Mouse (Mus musculus) liver, embryonic 14.5 days (tissue): ENCODE data around the gene Vamp8.

Experiments used
- CTCF ChIP-seq: IDR thresholded peaks from 2 replicates; pipeline ENCODE4 v1.5.1; 2016; ENCODE audit warnings: antibody characterized with exemption, low read depth, control low read depth
- EP300 ChIP-seq: IDR thresholded peaks from 2 replicates; pipeline ENCODE4 v1.6.1; 2016; ENCODE audit warnings: antibody characterized with exemption, low read depth

- TF ChIP-seq EP300 (peak; percentile 35), CTCF (peak; percentile 27; the same call in 1 of the 2 replicates)
Measured at GRCm38 (mm10) chr6:72347166-72347941, 43.1 kb downstream of the Vamp8 start, which contains the start of gene 0610030E20Rik.
